Mouse (Mus musculus): ENCODE data around the gene C1qtnf4.

C1qtnf4 gene

GRCm38 (mm10) chr2:90885218-90886041 is at the start of gene C1qtnf4:
Gene C1qtnf4 (plus strand): TSS chr2:90885860.
- peak; percentile 55 for DNase-seq (ENCODE audit: low spot score)

- no peak for DNase-seq (ENCODE audit: low spot score)
Observed at GRCm38 (mm10) chr2:90838621-90839020, 47.0 kb upstream of the C1qtnf4 start.

GRCm38 (mm10) chr2:90843666-90844065 is 42.0 kb upstream of the C1qtnf4 start:
- DNase-seq (ENCODE audit: low spot score), result no peak

GRCm38 (mm10) chr2:90844262-90844661 is 41.4 kb upstream of the C1qtnf4 start:
- DNase-seq (ENCODE audit: low spot score), result no peak

GRCm38 (mm10) chr2:90845234-90845633 is 40.4 kb upstream of the C1qtnf4 start:
- DNase-seq (ENCODE audit: low spot score), result no peak

- no peak for DNase-seq (ENCODE audit: low spot score)
Observed at GRCm38 (mm10) chr2:90846171-90846570, 39.5 kb upstream of the C1qtnf4 start.

GRCm38 (mm10) chr2:90846597-90846954 is 39.1 kb upstream of the C1qtnf4 start:
- peak; percentile 51 for DNase-seq (ENCODE audit: low spot score)

- peak; percentile 99 for DNase-seq (ENCODE audit: low spot score)
Observed at GRCm38 (mm10) chr2:90846955-90847680, 38.5 kb upstream of the C1qtnf4 start, which contains the start of gene Mtch2. Gene Mtch2 (plus strand): TSS chr2:90847155.

GRCm38 (mm10) chr2:90847681-90848050 is 38.0 kb upstream of the C1qtnf4 start:
- DNase-seq (ENCODE audit: low spot score), result no peak

- DNase-seq (ENCODE audit: low spot score), result no peak
Observed at GRCm38 (mm10) chr2:90848331-90848730, 37.3 kb upstream of the C1qtnf4 start.

- no peak for DNase-seq (ENCODE audit: low spot score)
Observed at GRCm38 (mm10) chr2:90850401-90850800, 35.3 kb upstream of the C1qtnf4 start.

GRCm38 (mm10) chr2:90861486-90861885 is 24.2 kb upstream of the C1qtnf4 start:
- no peak for DNase-seq (ENCODE audit: low spot score)

- DNase-seq (ENCODE audit: low spot score), result no peak
Observed at GRCm38 (mm10) chr2:90864184-90864583, 21.5 kb upstream of the C1qtnf4 start.

- peak; percentile 93 for DNase-seq (ENCODE audit: low spot score)
Observed at GRCm38 (mm10) chr2:90866524-90866923, 19.1 kb upstream of the C1qtnf4 start.

- DNase-seq (ENCODE audit: low spot score), result no peak
Observed at GRCm38 (mm10) chr2:90870136-90870601, 15.5 kb upstream of the C1qtnf4 start.

- DNase-seq (ENCODE audit: low spot score), result no peak
Observed at GRCm38 (mm10) chr2:90871180-90871961, 14.3 kb upstream of the C1qtnf4 start.

GRCm38 (mm10) chr2:90874025-90874424 is 11.6 kb upstream of the C1qtnf4 start:
- no peak for DNase-seq (ENCODE audit: low spot score)

- no peak for DNase-seq (ENCODE audit: low spot score)
Observed at GRCm38 (mm10) chr2:90875239-90875638, 10.4 kb upstream of the C1qtnf4 start.

GRCm38 (mm10) chr2:90877584-90878259 is 7.9 kb upstream of the C1qtnf4 start:
- no peak for DNase-seq (ENCODE audit: low spot score)

- DNase-seq (ENCODE audit: low spot score), result no peak
Observed at GRCm38 (mm10) chr2:90879419-90879818, 6.2 kb upstream of the C1qtnf4 start.

GRCm38 (mm10) chr2:90880144-90880785 is 5.4 kb upstream of the C1qtnf4 start:
- no peak for DNase-seq (ENCODE audit: low spot score)

Data from testis, postnatal 10 days (tissue).